Mouse (Mus musculus) thymus, postnatal 0 days (tissue): Measurements from ENCODE around the gene Fbxl16. TPM values are rescaled to one million over a fixed set of nuclear protein-coding genes. Genes with fewer than 3 reads are reported as not detected.
A peak's percentile ranks its signal among the peaks of the same experiment; 100 is the strongest.
"Not testable (repeated sequence)": the region's sequence is repeated elsewhere in the genome, so short reads cannot be mapped to it uniquely, and the experiment has no call there.

Experiments used
- DNase-seq: peaks from one replicate; pipeline ENCODE4 v3.0.0-alpha.2; 2015; ENCODE audit warnings: low spot score
- polyA plus RNA-seq: library from polyadenylated mRNA; unstranded; fragments of >200 nt; fragmentation: Nextera tagmentation; extraction: Ambion mirVana; gene quantifications from 2 replicates; pipeline ENCODE4 v1.2.1, GENCODE M21; 2015

Fbxl16 gene
- polyA plus RNA-seq, 1 experiment from 2014 or later: not detected

- DNase-seq: no peak
Observed at GRCm38 (mm10) chr17:25794998-25795397, 13.9 kb upstream of the Fbxl16 start.

- no peak for DNase-seq
Observed at GRCm38 (mm10) chr17:25795609-25796092, 13.2 kb upstream of the Fbxl16 start, which contains the start of gene AC134908.4. Gene AC134908.4 (minus strand): TSS chr17:25795659.

- no peak for DNase-seq
Observed at GRCm38 (mm10) chr17:25796211-25796771, 12.6 kb upstream of the Fbxl16 start.

GRCm38 (mm10) chr17:25796951-25797369, 11.9 kb upstream of the Fbxl16 start, which contains the start of gene Metrn:
Gene Metrn (minus strand): TSS chr17:25797136.
- peak; percentile 89 for DNase-seq

GRCm38 (mm10) chr17:25801029-25801428, 7.9 kb upstream of the Fbxl16 start:
- peak; percentile 82 for DNase-seq

GRCm38 (mm10) chr17:25802825-25803517, 5.9 kb upstream of the Fbxl16 start:
- DNase-seq: no peak

- DNase-seq: no peak
Observed at GRCm38 (mm10) chr17:25806507-25806906, 2.4 kb upstream of the Fbxl16 start.

- DNase-seq: not testable (repeated sequence)
Observed at GRCm38 (mm10) chr17:25807452-25807851, 1.4 kb upstream of the Fbxl16 start.

- no peak for DNase-seq
Observed at GRCm38 (mm10) chr17:25808028-25808427, 857 bp upstream of the Fbxl16 start.

- DNase-seq: no peak
Observed at GRCm38 (mm10) chr17:25809606-25810340, 888 bp downstream of the Fbxl16 start.

- DNase-seq: no peak
Observed at GRCm38 (mm10) chr17:25810890-25811289, 2.0 kb downstream of the Fbxl16 start.

GRCm38 (mm10) chr17:25813471-25813870, 4.6 kb downstream of the Fbxl16 start:
- peak; percentile 83 for DNase-seq

- DNase-seq: no peak
Observed at GRCm38 (mm10) chr17:25817662-25818061, 8.8 kb downstream of the Fbxl16 start.

- no peak for DNase-seq
Observed at GRCm38 (mm10) chr17:25818851-25819780, 10.2 kb downstream of the Fbxl16 start.

GRCm38 (mm10) chr17:25823452-25823851, 14.6 kb downstream of the Fbxl16 start, which contains the start of gene Wdr24:
Gene Wdr24 (plus strand): TSS chr17:25823627.
- DNase-seq: peak; percentile 89

- DNase-seq: no peak
Observed at GRCm38 (mm10) chr17:25824362-25825142, 15.7 kb downstream of the Fbxl16 start.

- DNase-seq: no peak
Observed at GRCm38 (mm10) chr17:25825311-25825710, 16.4 kb downstream of the Fbxl16 start.

- no peak for DNase-seq
Observed at GRCm38 (mm10) chr17:25825984-25826570, 17.2 kb downstream of the Fbxl16 start.

- no peak for DNase-seq
Observed at GRCm38 (mm10) chr17:25827011-25827410, 18.1 kb downstream of the Fbxl16 start.
